Mouse (Mus musculus) 3134 (cell line): Measurements from ENCODE around the gene Cyb5rl.
A peak's percentile ranks its signal among the peaks of the same experiment; 100 is the strongest.

Experiments
- DNase-seq: peaks from one replicate; pipeline ENCODE4 v3.0.0-alpha.2; 2011; ENCODE audit warnings: low spot score; ENCODE audit not compliant: insufficient read length; ENCODE audit errors: extremely low read depth

Cyb5rl gene

GRCm38 (mm10) chr4:107066252-107067124, at the start of gene Cyb5rl, which contains the start of gene Mrpl37:
TSS of gene Cyb5rl (plus strand) at chr4:107066988.
TSS of gene Mrpl37 (minus strand) at chr4:107066868.
- peak; percentile 85 for DNase-seq

- DNase-seq = no peak
Observed at GRCm38 (mm10) chr4:107017257-107017656, 49.5 kb upstream of the Cyb5rl start.

GRCm38 (mm10) chr4:107018521-107018920, 48.3 kb upstream of the Cyb5rl start:
- DNase-seq = no peak

GRCm38 (mm10) chr4:107019027-107019426, 47.8 kb upstream of the Cyb5rl start:
- DNase-seq = no peak

- DNase-seq = no peak
Observed at GRCm38 (mm10) chr4:107020287-107021000, 46.3 kb upstream of the Cyb5rl start.

- DNase-seq = no peak
Observed at GRCm38 (mm10) chr4:107021464-107021863, 45.3 kb upstream of the Cyb5rl start.

GRCm38 (mm10) chr4:107024899-107025298, 41.9 kb upstream of the Cyb5rl start:
- DNase-seq = no peak

- DNase-seq = no peak
Observed at GRCm38 (mm10) chr4:107025369-107025768, 41.4 kb upstream of the Cyb5rl start.

- DNase-seq = no peak
Observed at GRCm38 (mm10) chr4:107026451-107026850, 40.3 kb upstream of the Cyb5rl start.

- no peak for DNase-seq
Observed at GRCm38 (mm10) chr4:107035689-107036088, 31.1 kb upstream of the Cyb5rl start.

GRCm38 (mm10) chr4:107036985-107037384, 29.8 kb upstream of the Cyb5rl start:
- DNase-seq = no peak

GRCm38 (mm10) chr4:107038303-107038702, 28.5 kb upstream of the Cyb5rl start:
- no peak for DNase-seq

GRCm38 (mm10) chr4:107039270-107039669, 27.5 kb upstream of the Cyb5rl start:
- no peak for DNase-seq

- DNase-seq = no peak
Observed at GRCm38 (mm10) chr4:107042304-107042703, 24.5 kb upstream of the Cyb5rl start.

- DNase-seq = no peak
Observed at GRCm38 (mm10) chr4:107045188-107045587, 21.6 kb upstream of the Cyb5rl start.

- no peak for DNase-seq
Observed at GRCm38 (mm10) chr4:107047806-107048205, 19.0 kb upstream of the Cyb5rl start.

GRCm38 (mm10) chr4:107048568-107049162, 18.1 kb upstream of the Cyb5rl start:
- no peak for DNase-seq

- no peak for DNase-seq
Observed at GRCm38 (mm10) chr4:107051889-107052288, 14.9 kb upstream of the Cyb5rl start.

GRCm38 (mm10) chr4:107052962-107053553, 13.7 kb upstream of the Cyb5rl start:
- no peak for DNase-seq

- DNase-seq = no peak
Observed at GRCm38 (mm10) chr4:107056088-107056487, 10.7 kb upstream of the Cyb5rl start.

- DNase-seq = no peak
Observed at GRCm38 (mm10) chr4:107058346-107058745, 8.4 kb upstream of the Cyb5rl start.
